Mouse (Mus musculus) embryonic fibroblast, embryonic 13.5 days (primary cell): ENCODE data around the gene Ntrk1.

Experiments used
- CTCF ChIP-seq: IDR thresholded peaks from 2 replicates; pipeline ENCODE4 v1.5.1; 2011; ENCODE audit warnings: mild to moderate bottlenecking, control low read depth, low read length, moderate library complexity, borderline replicate concordance; ENCODE audit not compliant: insufficient read depth
- POLR2A ChIP-seq: IDR thresholded peaks from 2 replicates; pipeline ENCODE4 v1.6.1; 2011; ENCODE audit warnings: low read depth, mild to moderate bottlenecking, control low read depth, low read length, moderate library complexity

GRCm38 (mm10) chr3:87770280-87770679, 24.7 kb downstream of the Ntrk1 start:
- TF ChIP-seq CTCF (no peak), POLR2A (no peak)
